Mouse (Mus musculus) CH12.LX (cell line): ENCODE data around the gene Arf4. TPM values are rescaled to one million over a fixed set of nuclear protein-coding genes. Genes with fewer than 3 reads are reported as not detected.

Experiments used
- DNase-seq: peaks from one replicate; pipeline ENCODE4 v3.0.0-alpha.2; 2013; ENCODE audit errors: extremely low read depth
- H3K27ac ChIP-seq: 2 replicates; pipeline ENCODE4 v1.5.1; 2012; ENCODE audit warnings: low read depth, mild to moderate bottlenecking, control low read depth, moderate library complexity; ENCODE audit not compliant: insufficient read depth
- H3K27me3 ChIP-seq: replicated peaks from 2 replicates; pipeline ENCODE3; 2012; ENCODE audit warnings: inconsistent platforms
- H3K36me3 ChIP-seq, 2 experiments: replicated peaks in 1 of 2; 2 replicates each; pipeline versions ENCODE3 to v1.6.1; 2012; ENCODE audit warnings: inconsistent platforms in 1 of 2, low read length in 1 of 2, mild to moderate bottlenecking in 1 of 2, mixed read lengths in 1 of 2, moderate library complexity in 1 of 2; ENCODE audit not compliant: control insufficient read depth in 1 of 2, insufficient read depth in 1 of 2
- H3K4me1 ChIP-seq, 2 experiments: 2 replicates each; pipeline ENCODE4 v1.6.1; 2012; ENCODE audit warnings: inconsistent platforms in 1 of 2, moderate library complexity in 1 of 2; ENCODE audit not compliant: insufficient read depth in 2 of 2, control insufficient read depth in 1 of 2
- H3K4me2 ChIP-seq: 2 replicates; pipeline ENCODE4 v1.6.1; 2012; ENCODE audit warnings: low read depth, mild to moderate bottlenecking, control low read depth; ENCODE audit not compliant: poor library complexity, insufficient read depth, severe bottlenecking
- H3K4me3 ChIP-seq, 3 experiments: fragments of 150-350 bp in 1 of 3; sonication (generic) in 1 of 3; replicated peaks in 1 of 3; 2 replicates each; pipeline versions ENCODE3 to v1.5.1; 2011 to 2012; ENCODE audit warnings: low read depth in 2 of 3, low read length in 2 of 3, mild to moderate bottlenecking in 2 of 3, moderate library complexity in 2 of 3, control low read depth in 1 of 3, improper control_type of control experiment in 1 of 3, inconsistent platforms in 1 of 3, mixed read lengths in 1 of 3; ENCODE audit not compliant: poor library complexity in 1 of 3
- H3K79me2 ChIP-seq: replicated peaks from 2 replicates; pipeline ENCODE4 v1.6.1; 2012; ENCODE audit warnings: mild to moderate bottlenecking, moderate library complexity; ENCODE audit not compliant: control insufficient read depth, poor library complexity, insufficient read depth, severe bottlenecking; ENCODE audit errors: extremely low read depth
- H3K9ac ChIP-seq: 2 replicates; pipeline ENCODE4 v1.6.1; 2012; ENCODE audit warnings: low read depth, mild to moderate bottlenecking, control low read depth, moderate library complexity; ENCODE audit not compliant: insufficient read depth
- H3K9me3 ChIP-seq: replicated peaks from 2 replicates; pipeline ENCODE3; 2012; ENCODE audit warnings: low read length, inconsistent platforms, mixed read lengths
- CHD1 ChIP-seq: IDR thresholded peaks from 2 replicates; pipeline ENCODE4 v1.6.1; 2012; ENCODE audit warnings: low read depth, low read length, improper control_type of control experiment, inconsistent platforms
- CHD2 ChIP-seq: IDR thresholded peaks from 2 replicates; pipeline ENCODE4 v1.6.1; 2011; ENCODE audit warnings: low read length, improper control_type of control experiment
- ETS1 ChIP-seq: conservative IDR thresholded peaks from 2 replicates; pipeline ENCODE4 v1.6.1; 2012; ENCODE audit warnings: low read depth, mild to moderate bottlenecking, inconsistent platforms, low read length, improper control_type of control experiment, moderate library complexity
- IRF4 ChIP-seq: IDR thresholded peaks from 2 replicates; pipeline ENCODE4 v1.6.1; 2014; ENCODE audit warnings: low read depth, mild to moderate bottlenecking, inconsistent platforms, low read length, improper control_type of control experiment
- JUND ChIP-seq: conservative IDR thresholded peaks from 2 replicates; pipeline ENCODE4 v1.6.1; 2011; ENCODE audit warnings: low read depth, low read length, improper control_type of control experiment
- MAFK ChIP-seq: IDR thresholded peaks from 2 replicates; pipeline ENCODE4 v1.6.1; 2011; ENCODE audit warnings: low read length, improper control_type of control experiment; ENCODE audit not compliant: insufficient replicate concordance
- MAZ ChIP-seq: IDR thresholded peaks from 2 replicates; pipeline ENCODE4 v1.6.1; 2012; ENCODE audit warnings: low read depth, mild to moderate bottlenecking, inconsistent platforms, low read length, improper control_type of control experiment, moderate library complexity
- NELFE ChIP-seq: IDR thresholded peaks from 2 replicates; pipeline ENCODE4 v1.6.1; 2011; ENCODE audit warnings: low read depth, low read length, improper control_type of control experiment
- NRF1 ChIP-seq: IDR thresholded peaks from 2 replicates; pipeline ENCODE4 v1.6.1; 2014; ENCODE audit warnings: low read depth, mild to moderate bottlenecking, inconsistent platforms, low read length, improper control_type of control experiment, moderate library complexity
- PAX5 ChIP-seq: IDR thresholded peaks from 2 replicates; pipeline ENCODE4 v1.6.1; 2012; ENCODE audit warnings: low read length, inconsistent platforms, mixed read lengths
- POLR2A ChIP-seq: IDR thresholded peaks from 2 replicates; pipeline ENCODE4 v1.6.1; 2011; ENCODE audit warnings: low read depth, mild to moderate bottlenecking, improper control_type of control experiment, low read length
- POLR2AphosphoS2 ChIP-seq: IDR thresholded peaks from 2 replicates; pipeline ENCODE4 v1.6.1; 2011; ENCODE audit warnings: low read depth, low read length, improper control_type of control experiment
- RCOR1 ChIP-seq: conservative IDR thresholded peaks from 2 replicates; pipeline ENCODE4 v1.6.1; 2012; ENCODE audit warnings: low read depth, mild to moderate bottlenecking, inconsistent platforms, low read length, improper control_type of control experiment
- TBP ChIP-seq: conservative IDR thresholded peaks from 2 replicates; pipeline ENCODE4 v1.6.1; 2011; ENCODE audit warnings: low read depth, low read length, improper control_type of control experiment
- TCF12 ChIP-seq: IDR thresholded peaks from 2 replicates; pipeline ENCODE4 v1.6.1; 2014; ENCODE audit warnings: low read depth, mild to moderate bottlenecking, inconsistent platforms, low read length, improper control_type of control experiment
- UBTF ChIP-seq: IDR thresholded peaks from 2 replicates; pipeline ENCODE4 v1.6.1; 2012; ENCODE audit warnings: low read depth, mild to moderate bottlenecking, inconsistent platforms, low read length, improper control_type of control experiment, moderate library complexity
- ZC3H11A ChIP-seq: IDR thresholded peaks from 2 replicates; pipeline ENCODE4 v1.6.1; 2012; ENCODE audit warnings: low read depth, mild to moderate bottlenecking, inconsistent platforms, low read length, improper control_type of control experiment
- ZKSCAN1 ChIP-seq: IDR thresholded peaks from 2 replicates; pipeline ENCODE4 v1.6.1; 2012; ENCODE audit warnings: low read depth, inconsistent platforms, low read length, improper control_type of control experiment, borderline replicate concordance
- ZNF384 ChIP-seq: IDR thresholded peaks from 2 replicates; pipeline ENCODE4 v1.6.1; 2012; ENCODE audit warnings: low read depth, low read length, improper control_type of control experiment, inconsistent platforms
- dilution Hi-C: fragments of 300-500 bp; cut with MboI; formaldehyde crosslinking; loops from 2 replicates; pipeline ENCODE4 v1.14.3; 2020; ENCODE audit warnings: low sequenced_read_pairs; ENCODE audit not compliant: extremely low pct_unique_long_range_greater_than_20kb, extremely low pct_ligation_motif_present
- in situ Hi-C: fragments of 300-500 bp; cut with MboI; formaldehyde crosslinking; loops from 3 replicates; pipeline ENCODE4 v1.14.3; 2019; ENCODE audit warnings: low sequenced_read_pairs, low pct_ligation_motif_present, low pct_unique_long_range_greater_than_20kb, mixed read lengths
- polyA plus RNA-seq: library from polyadenylated mRNA; unstranded; fragments of >175 nt; gene quantifications from 2 replicates; pipeline ENCODE4 v1.2.1, GENCODE M21; 2012; ENCODE audit warnings: low read depth; ENCODE audit not compliant: insufficient read length
- total RNA-seq, 2 experiments: library from RNA; depleted of rRNA; stranded (reverse); fragments of 300-350 nt in 1 of 2; fragments of >200 nt in 1 of 2; gene quantifications; 2 replicates each; pipeline ENCODE4 v1.2.3; 2012 to 2014

The Arf4 gene
- total and polyA plus RNA-seq, 3 experiments, result 43.3 to 86.4 (median 66.6) TPM

DNA sequence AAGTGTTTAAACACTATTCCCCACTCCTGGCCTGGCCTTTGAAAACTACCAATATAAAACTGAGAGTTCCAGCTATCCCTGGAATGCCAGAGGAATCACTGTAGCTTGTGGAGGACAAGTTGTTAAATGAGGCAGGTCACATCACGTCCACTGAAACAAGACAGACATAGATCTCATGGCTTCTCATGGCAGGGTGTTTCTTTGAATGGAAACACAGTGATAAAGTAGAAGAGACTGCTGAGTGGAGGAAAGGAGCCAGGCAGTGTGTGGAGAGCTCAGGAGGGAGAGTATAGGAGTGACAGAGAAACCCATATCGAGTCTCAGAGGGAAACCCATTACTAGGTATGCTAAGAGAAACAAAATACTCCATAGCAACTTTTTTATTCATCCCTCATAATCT is 52.9 kb downstream of the Arf4 start:
- Histone ChIP-seq H3K4me1 (no peaks in the 10 kb centered on the region), H3K4me2 (no peak overlapping the region), H3K9me3 (no peaks in the 10 kb centered on the region), H3K4me3 (no peak overlapping the region), H3K79me2 (no peaks in the 10 kb centered on the region), H3K27ac (no peak overlapping the region), H3K36me3 (no peaks in the 10 kb centered on the region), H3K27me3 (no peaks in the 10 kb centered on the region), H3K9ac (no peak overlapping the region)
- dilution Hi-C loops (no loop called here), in situ Hi-C loops (loop anchor here (10.0 to 25.0 kb wide), 2 partner anchors 124 to 297 kb away; partner anchors contain the start of gene Hesx1)
- no peak for TF ChIP-seq CHD1
- no peak for TF ChIP-seq JUND
- TF ChIP-seq POLR2A, result no peak
- TF ChIP-seq UBTF, result no peak
- TF ChIP-seq PAX5, result no peak
- TF ChIP-seq ZNF384, result no peak
- no peak for TF ChIP-seq TBP
- no peak for TF ChIP-seq RCOR1
- no peak for TF ChIP-seq TCF12
- TF ChIP-seq CHD2, result no peak
- TF ChIP-seq IRF4, result no peak
- no peak for TF ChIP-seq ZKSCAN1
- no peak for TF ChIP-seq NRF1
- no peak for TF ChIP-seq MAZ
- no peak for DNase-seq

- H3K4me3 ChIP-seq, result no peak overlapping the region
- dilution Hi-C loops (no loop called here), in situ Hi-C loops (loop anchor here (10.0 to 25.0 kb wide), 2 partner anchors 123 to 296 kb away; partner anchors contain the start of gene Hesx1)
- no peaks in the 10 kb centered on the region for H3K4me1 ChIP-seq
- no peak overlapping the region for H3K27ac ChIP-seq
- no peaks in the 10 kb centered on the region for H3K36me3 ChIP-seq
- no peaks in the 10 kb centered on the region for H3K9me3 ChIP-seq
- no peak for TF ChIP-seq POLR2AphosphoS2
- TF ChIP-seq ZC3H11A, result no peak
- no peak for TF ChIP-seq ZKSCAN1
- no peak for TF ChIP-seq MAFK
- no peak for TF ChIP-seq ETS1
- no peak for TF ChIP-seq PAX5
- no peak for TF ChIP-seq NELFE
- TF ChIP-seq TCF12, result no peak
- TF ChIP-seq JUND, result no peak
- TF ChIP-seq ZNF384, result no peak
- no peak for TF ChIP-seq POLR2A
- TF ChIP-seq, all 38 proteins: peak for 0
- DNase-seq, result no peak
- Histone ChIP-seq H3K4me2 (no peak overlapping the region), H3K79me2 (no peaks in the 10 kb centered on the region), H3K27me3 (no peaks in the 10 kb centered on the region), H3K9ac (no peak overlapping the region)
These were observed 53.5 kb downstream of the Arf4 start for GRCm38 (mm10) chr14:26691363-26691762.
